Mouse (Mus musculus) lung, postnatal 0 days (tissue): Measurements from ENCODE around the gene Mecr. TPM values are rescaled to one million over a fixed set of nuclear protein-coding genes. Genes with fewer than 3 reads are reported as not detected.

Experiments used
- ATAC-seq: fragments of 200-750 bp; cut with Nextera tagmentation; 2 replicates; pipeline ENCODE4 v1.8.0; 2017; ENCODE audit warnings: moderate library complexity
- DNase-seq: peaks from one replicate; pipeline ENCODE4 v3.0.0-alpha.2; 2016; ENCODE audit warnings: low spot score
- H3K27ac ChIP-seq: fragments of 300-500 bp; sonication (generic); 2 replicates; pipeline ENCODE4 v1.5.1; 2014; ENCODE audit warnings: antibody characterized with exemption, mild to moderate bottlenecking, low read length, mixed read lengths
- H3K27me3 ChIP-seq: fragments of 300-500 bp; sonication (generic); replicated peaks from 2 replicates; pipeline ENCODE4 v1.6.1; 2014; ENCODE audit warnings: low read length, mixed read lengths; ENCODE audit not compliant: insufficient read depth
- H3K36me3 ChIP-seq: fragments of 300-500 bp; sonication (generic); 2 replicates; pipeline ENCODE4 v1.6.1; 2014; ENCODE audit warnings: low read length, mixed read lengths; ENCODE audit not compliant: insufficient read depth
- H3K4me1 ChIP-seq: fragments of 300-500 bp; sonication (generic); 2 replicates; pipeline ENCODE4 v1.6.1; 2014; ENCODE audit warnings: antibody characterized with exemption, low read depth, low read length, mixed read lengths; ENCODE audit not compliant: insufficient read depth
- H3K4me2 ChIP-seq: fragments of 300-500 bp; sonication (generic); replicated peaks from 2 replicates; pipeline ENCODE4 v1.6.1; 2014; ENCODE audit warnings: low read depth, mild to moderate bottlenecking, low read length, moderate library complexity, mixed read lengths
- H3K4me3 ChIP-seq: fragments of 300-500 bp; sonication (generic); 2 replicates; pipeline ENCODE4 v1.5.1; 2014; ENCODE audit warnings: low read depth, low read length
- H3K9ac ChIP-seq: fragments of 300-500 bp; sonication (generic); replicated peaks from 2 replicates; pipeline ENCODE4 v1.6.1; 2014; ENCODE audit warnings: low read depth, mild to moderate bottlenecking
- H3K9me3 ChIP-seq: fragments of 300-500 bp; sonication (generic); 2 replicates; pipeline ENCODE4 v1.6.1; 2016; ENCODE audit warnings: low read length, mixed read lengths
- CTCF ChIP-seq: IDR thresholded peaks from 2 replicates; pipeline ENCODE4 v1.5.1; 2016; ENCODE audit warnings: antibody characterized with exemption, mild to moderate bottlenecking
- EP300 ChIP-seq: IDR thresholded peaks from 2 replicates; pipeline ENCODE4 v1.6.1; 2016; ENCODE audit warnings: antibody characterized with exemption, mild to moderate bottlenecking, control low read depth
- WGBS: fragments of 180-500 bp; shearing (Covaris S2); extraction: QIAGEN DNeasy Blood & Tissue Kit; methylation state at CpG from one replicate; pipeline ENCODE4 v1.1.7; 2014; 5-methylcytosine and 5-hydroxymethylcytosine counted together
- polyA plus RNA-seq: library from polyadenylated mRNA; unstranded; fragments of >200 nt; fragmentation: Nextera tagmentation; extraction: Ambion mirVana; gene quantifications from 2 replicates; pipeline ENCODE4 v1.2.1, GENCODE M21; 2015

Gene Mecr
- polyA plus RNA-seq, 1 experiment from 2014 or later = 21.2 TPM

DNA sequence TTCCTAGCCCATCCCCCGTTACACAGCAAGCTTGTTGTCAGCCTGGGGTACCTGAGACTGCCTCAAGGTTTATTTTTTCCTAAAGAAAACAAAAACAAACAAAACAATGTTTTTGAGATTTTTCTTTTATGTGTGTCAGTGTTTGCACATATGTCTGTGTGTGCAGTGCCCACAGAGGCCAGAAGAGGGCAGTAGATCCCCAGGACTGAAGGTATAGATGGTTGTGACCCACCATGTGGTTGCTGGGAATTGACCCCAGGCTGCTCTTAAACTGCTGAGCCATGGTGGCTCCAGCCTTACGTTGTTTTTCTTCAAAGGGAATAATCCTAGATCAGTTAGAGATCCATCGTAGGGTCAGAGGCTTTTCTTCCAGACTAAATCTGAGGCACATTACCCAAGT lies 64.6 kb downstream of the Mecr start:
- no peak for ATAC-seq
- DNase-seq = no peak
- H3K27me3 ChIP-seq = no peaks in the 10 kb centered on the region
- H3K9me3 ChIP-seq = no peaks in the 10 kb centered on the region
- no peaks in the 10 kb centered on the region for H3K36me3 ChIP-seq
- no peak overlapping the region for H3K27ac ChIP-seq
- WGBS = 94% methylated on average over 3 of the region's 3 CpGs
- no peak overlapping the region for H3K4me3 ChIP-seq
- H3K4me2 ChIP-seq = no peak overlapping the region
- TF ChIP-seq CTCF (peak; percentile 60), EP300 (no peak)
- H3K4me1 ChIP-seq = peaks cover 11% of the 10 kb centered on the region; the same call in 1 of the 2 replicates
- no peak overlapping the region for H3K9ac ChIP-seq

DNA sequence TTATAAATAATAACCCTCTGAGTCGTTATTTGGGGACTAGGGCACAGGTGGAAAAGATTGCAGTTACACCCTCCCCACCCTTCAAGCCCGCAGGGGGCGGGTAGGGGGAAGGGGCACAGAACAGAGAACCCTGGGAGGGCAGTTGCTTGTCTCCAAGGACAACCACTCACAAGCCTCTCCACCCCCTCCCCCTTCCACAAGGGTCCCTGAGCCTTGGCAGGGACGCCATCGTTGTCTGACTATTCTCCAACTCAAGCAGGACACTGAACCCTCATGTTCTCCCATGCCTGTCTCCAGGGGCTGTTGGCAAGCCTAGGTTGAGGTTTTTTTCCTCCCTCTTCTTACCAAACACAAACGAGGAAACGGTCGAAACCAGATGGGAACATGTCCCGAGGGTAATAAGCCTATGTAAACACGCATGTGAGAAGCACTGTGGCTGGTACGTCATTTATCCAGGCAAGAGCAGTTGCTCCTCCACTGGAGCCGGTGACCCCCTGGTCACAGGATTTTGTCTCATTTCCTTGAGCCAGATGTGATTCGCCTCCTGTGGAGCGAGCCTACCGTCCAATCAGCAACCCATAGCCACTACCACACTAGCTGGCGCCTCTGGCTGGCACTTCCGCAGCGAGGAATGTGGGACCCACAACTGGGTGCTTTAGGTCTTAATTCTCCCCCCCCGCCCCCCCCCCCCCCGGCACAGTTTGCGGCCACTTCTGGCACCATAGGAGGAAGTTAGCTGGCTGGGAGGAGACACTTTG lies 67.1 kb downstream of the Mecr start:
- WGBS = 4% methylated on average over 17 of the region's 21 CpGs
- Histone ChIP-seq H3K9ac (no peak overlapping the region), H3K36me3 (no peaks in the 10 kb centered on the region), H3K27ac (peak overlapping the region; percentile 57), H3K9me3 (no peaks in the 10 kb centered on the region), H3K4me2 (peak overlapping the region; percentile 38), H3K4me1 (peaks cover 15% of the 10 kb centered on the region), H3K27me3 (no peaks in the 10 kb centered on the region), H3K4me3 (no peak overlapping the region)
- ATAC-seq (peak; percentile 68), DNase-seq (peak; percentile 88)
- TF ChIP-seq EP300 (no peak), CTCF (no peak)

DNA sequence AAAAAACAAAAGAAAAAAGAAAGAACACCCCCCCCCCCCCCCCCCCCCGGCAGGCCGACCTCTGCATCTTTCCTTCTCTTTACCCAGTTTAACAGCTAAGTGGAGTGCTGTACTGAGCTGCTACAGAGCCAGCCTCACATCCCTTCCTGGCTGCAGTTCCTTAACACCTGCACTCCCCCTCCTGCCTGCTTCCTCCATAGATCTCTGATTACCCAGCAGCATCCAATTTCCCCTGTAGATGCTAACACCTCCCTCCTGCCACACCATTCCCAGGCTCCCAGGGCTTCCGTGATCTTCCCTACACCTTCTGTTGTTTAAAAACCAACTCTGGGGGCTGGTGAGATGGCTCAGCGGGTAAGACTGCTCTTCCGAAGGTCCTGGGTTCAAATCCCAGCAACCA lies 68.3 kb downstream of the Mecr start:
- DNase-seq (no peak), ATAC-seq (no peak)
- no peak for TF ChIP-seq CTCF
- TF ChIP-seq EP300 = no peak
- H3K4me1 ChIP-seq = peaks cover 15% of the 10 kb centered on the region
- no peak overlapping the region for H3K9ac ChIP-seq
- H3K36me3 ChIP-seq = no peaks in the 10 kb centered on the region
- peaks cover 8% of the 10 kb centered on the region for H3K27me3 ChIP-seq
- 45% methylated on average over 3 of the region's 5 CpGs for WGBS
- no peak overlapping the region for H3K4me3 ChIP-seq
- H3K4me2 ChIP-seq = no peak overlapping the region
- no peak overlapping the region for H3K27ac ChIP-seq
- no peaks in the 10 kb centered on the region for H3K9me3 ChIP-seq

DNA sequence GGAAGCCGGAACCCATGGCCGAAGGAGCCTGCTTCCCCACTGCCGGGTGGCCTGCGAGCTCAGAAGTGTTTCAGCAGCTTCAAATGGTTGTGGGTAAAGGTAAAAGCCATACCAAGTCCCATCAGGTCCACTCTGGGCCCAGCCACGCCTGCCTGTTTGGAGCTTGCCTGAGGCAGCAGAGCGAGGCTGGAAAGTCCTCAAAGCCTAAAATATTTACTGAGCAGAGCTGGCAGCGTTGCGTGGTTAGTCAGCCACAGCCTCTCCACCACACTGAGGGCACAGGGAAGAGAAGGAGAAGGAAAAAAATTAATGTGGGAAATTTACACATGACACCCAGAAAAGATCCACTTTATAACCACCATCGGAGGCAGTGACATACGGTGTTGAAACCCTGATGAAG lies 70.3 kb downstream of the Mecr start:
- 35% methylated on average over 10 of the region's 10 CpGs for WGBS
- no peaks in the 10 kb centered on the region for H3K36me3 ChIP-seq
- H3K9me3 ChIP-seq = no peaks in the 10 kb centered on the region
- ATAC-seq = peak; percentile 28; the same call in 1 of the 2 replicates
- no peak overlapping the region for H3K9ac ChIP-seq
- H3K27ac ChIP-seq = 0 out of 2 replicates have a peak overlapping the region, but pooled peaks have one; percentile 47
- H3K4me1 ChIP-seq = peaks cover 15% of the 10 kb centered on the region
- TF ChIP-seq EP300 (no peak), CTCF (no peak)
- peaks cover 14% of the 10 kb centered on the region for H3K27me3 ChIP-seq
- H3K4me3 ChIP-seq = no peak overlapping the region
- peak; percentile 61 for DNase-seq
- H3K4me2 ChIP-seq = no peak overlapping the region

DNA sequence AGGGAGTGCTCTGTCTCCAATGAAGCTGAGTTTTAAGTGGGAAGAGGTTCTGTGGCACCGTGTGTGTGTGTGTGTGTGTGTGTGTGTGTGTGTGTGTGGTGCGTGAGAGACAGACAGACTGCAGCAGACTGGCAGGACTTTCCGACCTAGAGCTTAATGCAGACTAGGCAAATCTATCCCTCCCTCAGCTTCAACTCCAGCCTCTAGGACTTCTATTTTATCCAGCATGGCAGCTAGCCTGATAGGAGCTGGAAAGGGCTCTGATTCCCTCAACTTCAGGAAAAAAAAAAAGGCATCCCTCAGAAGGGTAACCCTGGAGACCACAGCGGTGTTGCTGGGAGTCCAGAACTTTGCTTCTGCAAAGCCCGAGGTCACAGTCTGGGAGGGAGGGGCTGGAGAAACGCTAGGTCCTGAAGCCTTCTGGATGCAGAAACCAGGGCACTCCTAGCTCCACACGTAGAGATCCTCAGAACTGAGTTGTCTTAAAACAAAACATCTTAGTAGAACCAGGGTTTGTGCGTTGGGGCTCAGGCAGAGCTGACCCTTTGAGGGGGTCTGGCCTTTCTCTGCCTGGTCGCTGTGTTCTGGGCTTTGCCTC lies 70.9 kb downstream of the Mecr start:
- Histone ChIP-seq H3K27me3 (peaks cover 14% of the 10 kb centered on the region), H3K9ac (no peak overlapping the region), H3K36me3 (no peaks in the 10 kb centered on the region), H3K4me2 (no peak overlapping the region), H3K9me3 (no peaks in the 10 kb centered on the region), H3K4me1 (peaks cover 15% of the 10 kb centered on the region), H3K4me3 (no peak overlapping the region), H3K27ac (no peak overlapping the region)
- TF ChIP-seq CTCF (no peak), EP300 (no peak)
- WGBS = 20% methylated on average over 9 of the region's 9 CpGs
- ATAC-seq (no peak), DNase-seq (no peak)

DNA sequence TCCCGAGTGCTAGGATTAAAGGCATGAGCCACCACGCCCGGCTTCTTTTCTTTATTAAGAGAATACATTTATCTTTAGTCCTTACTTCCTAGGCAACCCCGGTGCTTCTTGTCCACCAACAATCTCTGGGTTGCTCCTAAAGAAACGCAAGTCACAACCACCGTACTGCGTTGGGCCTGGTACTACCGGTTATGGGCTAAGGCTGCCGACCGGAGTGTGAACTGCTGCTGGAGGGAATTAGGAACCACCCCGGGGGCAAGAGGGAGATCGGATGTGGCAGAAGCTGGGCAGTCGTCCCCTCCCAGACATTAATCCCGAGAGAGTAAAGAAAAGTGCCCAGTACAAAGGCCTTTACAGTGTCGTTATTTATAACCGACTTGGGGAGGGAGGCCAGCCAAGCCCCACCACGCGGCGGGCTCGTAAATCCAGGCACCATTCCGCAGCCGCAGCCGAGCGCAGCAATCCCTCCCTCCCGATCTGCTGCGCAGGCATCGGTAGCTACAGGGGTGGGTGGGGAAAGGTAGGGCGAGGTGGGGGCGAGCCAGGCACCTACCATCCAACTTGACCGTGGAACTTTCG lies 71.7 kb downstream of the Mecr start:
- Histone ChIP-seq H3K27ac (no peak overlapping the region), H3K4me2 (no peak overlapping the region; the same call in 1 of the 2 replicates), H3K36me3 (no peaks in the 10 kb centered on the region), H3K4me1 (peaks cover 14% of the 10 kb centered on the region), H3K9ac (no peak overlapping the region), H3K27me3 (peaks cover 16% of the 10 kb centered on the region), H3K9me3 (no peaks in the 10 kb centered on the region), H3K4me3 (no peak overlapping the region)
- 7% methylated on average over 31 of the region's 31 CpGs for WGBS
- DNase-seq (peak; percentile 9), ATAC-seq (no peak)
- TF ChIP-seq CTCF (no peak), EP300 (no peak)
